Mouse (Mus musculus) CH12.LX (cell line): Measurements from ENCODE around the gene Il20rb. TPM values are rescaled to one million over a fixed set of nuclear protein-coding genes. Genes with fewer than 3 reads are reported as not detected.

Experiments used
- DNase-seq: peaks from one replicate; pipeline ENCODE4 v3.0.0-alpha.2; 2013; ENCODE audit errors: extremely low read depth
- H3K27ac ChIP-seq: 2 replicates; pipeline ENCODE4 v1.5.1; 2012; ENCODE audit warnings: low read depth, mild to moderate bottlenecking, control low read depth, moderate library complexity; ENCODE audit not compliant: insufficient read depth
- H3K27me3 ChIP-seq: replicated peaks from 2 replicates; pipeline ENCODE3; 2012; ENCODE audit warnings: inconsistent platforms
- H3K36me3 ChIP-seq, 2 experiments: replicated peaks in 1 of 2; 2 replicates each; pipeline versions ENCODE3 to v1.6.1; 2012; ENCODE audit warnings: inconsistent platforms in 1 of 2, low read length in 1 of 2, mild to moderate bottlenecking in 1 of 2, mixed read lengths in 1 of 2, moderate library complexity in 1 of 2; ENCODE audit not compliant: control insufficient read depth in 1 of 2, insufficient read depth in 1 of 2
- H3K4me1 ChIP-seq, 2 experiments: 2 replicates each; pipeline ENCODE4 v1.6.1; 2012; ENCODE audit warnings: inconsistent platforms in 1 of 2, moderate library complexity in 1 of 2; ENCODE audit not compliant: insufficient read depth in 2 of 2, control insufficient read depth in 1 of 2
- H3K4me2 ChIP-seq: 2 replicates; pipeline ENCODE4 v1.6.1; 2012; ENCODE audit warnings: low read depth, mild to moderate bottlenecking, control low read depth; ENCODE audit not compliant: poor library complexity, insufficient read depth, severe bottlenecking
- H3K4me3 ChIP-seq, 3 experiments: fragments of 150-350 bp in 1 of 3; sonication (generic) in 1 of 3; replicated peaks in 1 of 3; 2 replicates each; pipeline versions ENCODE3 to v1.5.1; 2011 to 2012; ENCODE audit warnings: low read depth in 2 of 3, low read length in 2 of 3, mild to moderate bottlenecking in 2 of 3, moderate library complexity in 2 of 3, control low read depth in 1 of 3, improper control_type of control experiment in 1 of 3, inconsistent platforms in 1 of 3, mixed read lengths in 1 of 3; ENCODE audit not compliant: poor library complexity in 1 of 3
- H3K79me2 ChIP-seq: replicated peaks from 2 replicates; pipeline ENCODE4 v1.6.1; 2012; ENCODE audit warnings: mild to moderate bottlenecking, moderate library complexity; ENCODE audit not compliant: control insufficient read depth, poor library complexity, insufficient read depth, severe bottlenecking; ENCODE audit errors: extremely low read depth
- H3K9ac ChIP-seq: 2 replicates; pipeline ENCODE4 v1.6.1; 2012; ENCODE audit warnings: low read depth, mild to moderate bottlenecking, control low read depth, moderate library complexity; ENCODE audit not compliant: insufficient read depth
- H3K9me3 ChIP-seq: replicated peaks from 2 replicates; pipeline ENCODE3; 2012; ENCODE audit warnings: low read length, inconsistent platforms, mixed read lengths
- CHD1 ChIP-seq: IDR thresholded peaks from 2 replicates; pipeline ENCODE4 v1.6.1; 2012; ENCODE audit warnings: low read depth, low read length, improper control_type of control experiment, inconsistent platforms
- CTCF ChIP-seq, 2 experiments: IDR thresholded peaks in 1 of 2; conservative IDR thresholded peaks in 1 of 2; 2 replicates each; pipeline ENCODE4 v1.5.1; 2011 to 2012; ENCODE audit warnings: low read depth in 2 of 2, low read length in 2 of 2, improper control_type of control experiment in 1 of 2, inconsistent platforms in 1 of 2, mild to moderate bottlenecking in 1 of 2, moderate library complexity in 1 of 2
- ELF1 ChIP-seq: IDR thresholded peaks from 2 replicates; pipeline ENCODE4 v1.6.1; 2014; ENCODE audit warnings: low read depth, mild to moderate bottlenecking, inconsistent platforms, low read length, improper control_type of control experiment
- EP300 ChIP-seq: IDR thresholded peaks from 2 replicates; pipeline ENCODE4 v1.6.1; 2011; ENCODE audit warnings: low read length, improper control_type of control experiment
- GABPA ChIP-seq: IDR thresholded peaks from 2 replicates; pipeline ENCODE4 v1.6.1; 2012; ENCODE audit warnings: low read depth, low read length, improper control_type of control experiment, inconsistent platforms; ENCODE audit not compliant: insufficient replicate concordance
- IRF4 ChIP-seq: IDR thresholded peaks from 2 replicates; pipeline ENCODE4 v1.6.1; 2014; ENCODE audit warnings: low read depth, mild to moderate bottlenecking, inconsistent platforms, low read length, improper control_type of control experiment
- JUN ChIP-seq: IDR thresholded peaks from 2 replicates; pipeline ENCODE4 v1.6.1; 2011; ENCODE audit warnings: low read depth, mild to moderate bottlenecking, low read length, improper control_type of control experiment, moderate library complexity; ENCODE audit not compliant: insufficient read depth
- MAFK ChIP-seq: IDR thresholded peaks from 2 replicates; pipeline ENCODE4 v1.6.1; 2011; ENCODE audit warnings: low read length, improper control_type of control experiment; ENCODE audit not compliant: insufficient replicate concordance
- MAZ ChIP-seq: IDR thresholded peaks from 2 replicates; pipeline ENCODE4 v1.6.1; 2012; ENCODE audit warnings: low read depth, mild to moderate bottlenecking, inconsistent platforms, low read length, improper control_type of control experiment, moderate library complexity
- MEF2A ChIP-seq: IDR thresholded peaks from 2 replicates; pipeline ENCODE4 v1.6.1; 2014; ENCODE audit warnings: low read depth, mild to moderate bottlenecking, inconsistent platforms, low read length, improper control_type of control experiment, borderline replicate concordance
- MYC ChIP-seq: IDR thresholded peaks from 2 replicates; pipeline ENCODE4 v1.6.1; 2011; ENCODE audit warnings: low read depth, mild to moderate bottlenecking, improper control_type of control experiment, low read length
- NRF1 ChIP-seq: IDR thresholded peaks from 2 replicates; pipeline ENCODE4 v1.6.1; 2014; ENCODE audit warnings: low read depth, mild to moderate bottlenecking, inconsistent platforms, low read length, improper control_type of control experiment, moderate library complexity
- SIN3A ChIP-seq: IDR thresholded peaks from 2 replicates; pipeline ENCODE4 v1.6.1; 2012; ENCODE audit warnings: low read length, improper control_type of control experiment, inconsistent platforms
- SMC3 ChIP-seq: IDR thresholded peaks from 2 replicates; pipeline ENCODE4 v1.6.1; 2011; ENCODE audit warnings: low read depth, low read length, improper control_type of control experiment
- TBP ChIP-seq: conservative IDR thresholded peaks from 2 replicates; pipeline ENCODE4 v1.6.1; 2011; ENCODE audit warnings: low read depth, low read length, improper control_type of control experiment
- TCF12 ChIP-seq: IDR thresholded peaks from 2 replicates; pipeline ENCODE4 v1.6.1; 2014; ENCODE audit warnings: low read depth, mild to moderate bottlenecking, inconsistent platforms, low read length, improper control_type of control experiment
- USF2 ChIP-seq: conservative IDR thresholded peaks from 2 replicates; pipeline ENCODE4 v1.6.1; 2011; ENCODE audit warnings: low read depth, low read length, improper control_type of control experiment
- ZC3H11A ChIP-seq: IDR thresholded peaks from 2 replicates; pipeline ENCODE4 v1.6.1; 2012; ENCODE audit warnings: low read depth, mild to moderate bottlenecking, inconsistent platforms, low read length, improper control_type of control experiment
- ZMIZ1 ChIP-seq: IDR thresholded peaks from 2 replicates; pipeline ENCODE4 v1.6.1; 2012; ENCODE audit warnings: low read depth, mild to moderate bottlenecking, inconsistent platforms, low read length, improper control_type of control experiment
- dilution Hi-C: fragments of 300-500 bp; cut with MboI; formaldehyde crosslinking; loops from 2 replicates; pipeline ENCODE4 v1.14.3; 2020; ENCODE audit warnings: low sequenced_read_pairs; ENCODE audit not compliant: extremely low pct_unique_long_range_greater_than_20kb, extremely low pct_ligation_motif_present
- in situ Hi-C: fragments of 300-500 bp; cut with MboI; formaldehyde crosslinking; loops from 3 replicates; pipeline ENCODE4 v1.14.3; 2019; ENCODE audit warnings: low sequenced_read_pairs, low pct_ligation_motif_present, low pct_unique_long_range_greater_than_20kb, mixed read lengths
- polyA plus RNA-seq: library from polyadenylated mRNA; unstranded; fragments of >175 nt; gene quantifications from 2 replicates; pipeline ENCODE4 v1.2.1, GENCODE M21; 2012; ENCODE audit warnings: low read depth; ENCODE audit not compliant: insufficient read length
- total RNA-seq, 2 experiments: library from RNA; depleted of rRNA; stranded (reverse); fragments of 300-350 nt in 1 of 2; fragments of >200 nt in 1 of 2; gene quantifications; 2 replicates each; pipeline ENCODE4 v1.2.3; 2012 to 2014

Gene Il20rb
- total and polyA plus RNA-seq, 3 experiments: 0.42 to 3.1 (median 1.2) TPM

DNA sequence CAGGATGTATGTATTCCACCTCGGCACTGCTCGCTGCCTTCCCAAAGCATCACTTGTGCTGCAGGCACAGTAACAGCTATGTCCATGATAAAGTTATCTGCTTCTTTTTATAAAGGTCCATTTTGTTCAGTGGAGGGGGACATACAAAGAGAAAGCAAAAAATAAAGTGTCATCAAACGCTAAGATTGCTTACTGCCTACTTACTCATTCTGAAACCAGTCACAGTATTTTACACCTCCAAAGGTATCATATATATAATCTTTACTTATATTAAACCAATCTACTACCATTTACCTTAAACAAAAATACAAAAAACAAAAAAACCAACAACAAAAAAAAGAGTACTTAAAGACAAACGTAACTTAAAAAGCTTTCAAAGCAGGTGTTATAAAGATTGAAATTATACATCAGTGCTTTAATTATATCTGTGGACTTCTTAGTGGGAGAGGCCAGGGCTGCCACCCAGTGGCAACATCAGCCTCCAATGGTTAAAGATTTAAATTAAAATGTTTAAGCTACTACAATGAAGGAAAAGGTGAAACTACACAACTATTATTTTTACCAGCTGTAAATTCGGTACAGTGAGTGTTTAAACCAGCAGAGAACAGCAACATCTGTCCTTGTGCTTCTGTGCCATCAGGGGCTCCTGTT is 7.1 kb upstream of the Il20rb start:
- no peak overlapping the region for H3K4me2 ChIP-seq
- no peak overlapping the region for H3K4me3 ChIP-seq
- dilution Hi-C loops: no loop called here
- TF ChIP-seq EP300 (no peak), CTCF (conservative IDR thresholded peaks at IDR 0.05 in 1 of 2, IDR thresholded peaks at IDR 0.05 in 1 of 2; ENCODE audit: low read depth in 2 of 2, low read length in 2 of 2) (peak in 1 of 2 experiments; percentile 13; a peak in 1 of 4 replicates)
- TF ChIP-seq, all 38 proteins: peak for 1
- Histone ChIP-seq H3K9me3 (no peaks in the 10 kb centered on the region), H3K36me3 (peaks cover 4 to 36% of the 10 kb centered on the region in 2 experiments), H3K4me1 (peaks cover 0 to 10% of the 10 kb centered on the region in 2 experiments; a peak in 1 of 4 replicates), H3K9ac (no peak overlapping the region), H3K27ac (no peak overlapping the region), H3K27me3 (no peaks in the 10 kb centered on the region), H3K79me2 (no peaks in the 10 kb centered on the region; the same call in 1 of the 2 replicates)
- in situ Hi-C loops: no loop called here
- no peak for DNase-seq

DNA sequence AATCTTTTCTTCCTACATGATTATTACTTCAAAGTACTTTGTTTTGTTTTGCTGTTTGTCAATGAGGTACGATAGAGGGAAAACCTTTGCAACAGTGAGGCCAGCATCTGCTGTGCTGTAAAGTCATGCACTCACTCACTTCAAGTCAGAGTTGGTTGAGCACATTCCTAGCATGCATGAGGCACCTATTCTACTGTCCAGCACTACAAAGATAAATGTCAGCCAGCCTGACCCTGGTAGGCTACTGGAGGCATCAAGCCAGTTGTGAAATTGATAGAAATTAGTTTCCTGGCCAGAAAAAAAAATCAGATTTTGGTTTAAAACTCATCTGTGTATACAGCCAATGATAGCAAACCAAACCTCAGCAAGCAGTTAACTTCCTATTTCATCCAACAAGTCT is 4.8 kb upstream of the Il20rb start:
- no peak for TF ChIP-seq ZMIZ1
- TF ChIP-seq, all 38 proteins: peak for 0
- peaks cover 0 to 17% of the 10 kb centered on the region in 2 experiments; a peak in 1 of 4 replicates for H3K4me1 ChIP-seq
- H3K4me3 ChIP-seq: no peak overlapping the region
- in situ Hi-C loops (no loop called here), dilution Hi-C loops (no loop called here)
- H3K27ac ChIP-seq: no peak overlapping the region
- no peak for DNase-seq
- H3K36me3 ChIP-seq: peaks cover 4 to 35% of the 10 kb centered on the region in 2 experiments
- no peak overlapping the region for H3K4me2 ChIP-seq
- no peaks in the 10 kb centered on the region for H3K9me3 ChIP-seq
- no peaks in the 10 kb centered on the region; the same call in 1 of the 2 replicates for H3K79me2 ChIP-seq
- H3K9ac ChIP-seq: no peak overlapping the region
- no peaks in the 10 kb centered on the region for H3K27me3 ChIP-seq

DNA sequence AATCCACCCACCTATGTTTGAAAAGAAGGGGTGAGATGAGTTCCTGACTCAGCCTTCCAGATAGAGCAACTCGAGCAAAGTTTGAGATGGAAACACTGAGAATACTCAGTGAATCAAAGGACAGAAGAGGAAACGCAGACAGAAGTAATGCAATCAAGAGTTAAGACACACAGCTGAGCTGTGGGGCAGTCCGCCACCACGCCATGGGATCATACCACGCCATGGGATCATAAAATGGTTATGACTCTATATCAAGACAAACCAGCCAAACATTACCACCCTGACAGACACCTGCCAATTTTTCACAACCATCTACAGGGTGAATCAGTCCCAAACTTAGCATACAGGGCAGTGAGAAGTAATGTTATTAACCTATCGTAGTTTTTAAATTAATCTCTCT is 2.4 kb upstream of the Il20rb start:
- dilution Hi-C loops: no loop called here
- no peak for DNase-seq

More for the DNA sequence above, 2.4 kb upstream of the Il20rb start:
- Histone ChIP-seq H3K36me3 (peaks cover 4 to 43% of the 10 kb centered on the region in 2 experiments), H3K4me2 (no peak overlapping the region), H3K9ac (no peak overlapping the region), H3K4me3 (no peak overlapping the region), H3K27me3 (no peaks in the 10 kb centered on the region), H3K4me1 (peaks cover 0 to 17% of the 10 kb centered on the region in 2 experiments; a peak in 1 of 4 replicates), H3K9me3 (no peaks in the 10 kb centered on the region), H3K27ac (no peak overlapping the region), H3K79me2 (no peaks in the 10 kb centered on the region; the same call in 1 of the 2 replicates)
- in situ Hi-C loops: no loop called here
- TF ChIP-seq SIN3A (no peak), CHD1 (no peak), ZMIZ1 (no peak), USF2 (no peak), MYC (no peak), MEF2A (no peak), SMC3 (no peak), TCF12 (no peak), ELF1 (no peak), JUN (no peak), GABPA (no peak), NRF1 (no peak), TBP (no peak), MAFK (no peak), ZC3H11A (no peak), IRF4 (no peak), MAZ (no peak)
